Mouse (Mus musculus): ENCODE measurements at regions not wholly inside any gene's neighbourhood (a gene's known extent, or its start where the extent isn't known, plus 50 kb on each side); places are given as distances from the start of the nearest gene placed in this dataset.

GRCm38 (mm10) chr4:27845521-27845920 is 967.4 kb upstream of the Epha7 start:
- no peak overlapping the region for H3K4me3 ChIP-seq (ENCODE audit: low read depth, low read length)
- H3K9ac ChIP-seq (ENCODE audit: low read depth, low read length): no peak overlapping the region
- WGBS (ENCODE audit: insufficient replicate concordance): 69% methylated on average over 5 of the region's 5 CpGs
- H3K9me3 ChIP-seq (replicated peaks; ENCODE audit: control insufficient read depth, low read length): no peaks in the 10 kb centered on the region
- H3K27me3 ChIP-seq (ENCODE audit: control insufficient read depth, insufficient read depth, low read length): no peaks in the 10 kb centered on the region
- H3K4me2 ChIP-seq: no peak overlapping the region
- no peaks in the 10 kb centered on the region for H3K4me1 ChIP-seq (ENCODE audit: control insufficient read depth, insufficient read depth, low read length)
- H3K27ac ChIP-seq (ENCODE audit: low read depth, low read length): no peak overlapping the region
- H3K36me3 ChIP-seq (ENCODE audit: control insufficient read depth, insufficient read depth, low read length): no peaks in the 10 kb centered on the region
- ATAC-seq (replicated peaks; ENCODE audit: insufficient number of reproducible peaks, low FRiP score, low TSS enrichment): no peak

GRCm38 (mm10) chr4:27846106-27846622 is 966.8 kb upstream of the Epha7 start:
- H3K4me3 ChIP-seq (ENCODE audit: low read depth, low read length): no peak overlapping the region
- no peaks in the 10 kb centered on the region for H3K27me3 ChIP-seq (ENCODE audit: control insufficient read depth, insufficient read depth, low read length)
- H3K9me3 ChIP-seq (replicated peaks; ENCODE audit: control insufficient read depth, low read length): no peaks in the 10 kb centered on the region
- H3K27ac ChIP-seq (ENCODE audit: low read depth, low read length): no peak overlapping the region
- H3K4me1 ChIP-seq (ENCODE audit: control insufficient read depth, insufficient read depth, low read length): no peaks in the 10 kb centered on the region
- H3K4me2 ChIP-seq: no peak overlapping the region
- ATAC-seq (replicated peaks; ENCODE audit: insufficient number of reproducible peaks, low FRiP score, low TSS enrichment): no peak
- no peaks in the 10 kb centered on the region for H3K36me3 ChIP-seq (ENCODE audit: control insufficient read depth, insufficient read depth, low read length)
- H3K9ac ChIP-seq (ENCODE audit: low read depth, low read length): no peak overlapping the region
- 92% methylated on average over 5 of the region's 5 CpGs for WGBS (ENCODE audit: insufficient replicate concordance)

GRCm38 (mm10) chr4:27856086-27856485 is 956.8 kb upstream of the Epha7 start:
- Histone ChIP-seq H3K36me3 (ENCODE audit: control insufficient read depth, insufficient read depth, low read length) (no peaks in the 10 kb centered on the region), H3K27me3 (ENCODE audit: control insufficient read depth, insufficient read depth, low read length) (no peaks in the 10 kb centered on the region), H3K27ac (ENCODE audit: low read depth, low read length) (no peak overlapping the region), H3K4me2 (no peak overlapping the region), H3K9me3 (replicated peaks; ENCODE audit: control insufficient read depth, low read length) (no peaks in the 10 kb centered on the region), H3K9ac (ENCODE audit: low read depth, low read length) (no peak overlapping the region), H3K4me1 (ENCODE audit: control insufficient read depth, insufficient read depth, low read length) (no peaks in the 10 kb centered on the region), H3K4me3 (ENCODE audit: low read depth, low read length) (no peak overlapping the region)
- ATAC-seq (replicated peaks; ENCODE audit: insufficient number of reproducible peaks, low FRiP score, low TSS enrichment): no peak
- WGBS (ENCODE audit: insufficient replicate concordance): 76% methylated on average over 2 of the region's 2 CpGs

DNA sequence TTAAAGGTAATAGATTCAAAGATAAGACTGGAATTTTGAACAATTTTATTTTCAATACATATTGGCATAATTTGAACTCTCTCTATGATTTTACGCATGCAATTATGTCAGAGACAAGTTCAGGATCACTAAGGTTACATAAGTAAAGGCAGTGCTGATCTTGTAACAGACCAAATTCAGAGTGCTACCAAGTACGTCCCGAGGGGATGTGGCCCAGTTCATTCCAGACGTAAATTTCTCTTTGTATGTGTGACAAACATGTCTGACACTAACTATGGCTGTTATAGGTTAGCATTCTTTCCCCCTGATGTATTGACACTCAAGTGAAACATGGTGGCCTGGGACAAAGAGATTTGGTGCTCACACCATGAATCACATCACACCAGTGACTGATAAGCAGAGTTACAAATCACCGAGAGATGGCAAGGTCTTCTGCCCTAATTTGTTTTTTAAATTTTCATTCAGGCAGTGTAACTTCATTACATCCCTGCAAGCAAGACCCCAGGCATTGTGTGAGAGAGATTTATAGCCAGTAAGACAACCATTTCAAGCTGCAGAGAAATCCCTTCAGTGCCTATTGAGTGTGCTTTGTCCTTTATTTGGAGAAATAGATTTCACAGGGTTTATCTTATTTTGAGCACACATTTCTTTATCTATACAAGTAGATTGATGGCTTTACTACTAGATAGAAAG is 925.5 kb upstream of the Epha7 start:
- Histone ChIP-seq H3K4me1 (ENCODE audit: control insufficient read depth, insufficient read depth, low read length) (no peaks in the 10 kb centered on the region), H3K4me2 (no peak overlapping the region), H3K9ac (ENCODE audit: low read depth, low read length) (no peak overlapping the region), H3K9me3 (replicated peaks; ENCODE audit: control insufficient read depth, low read length) (no peaks in the 10 kb centered on the region), H3K36me3 (ENCODE audit: control insufficient read depth, insufficient read depth, low read length) (no peaks in the 10 kb centered on the region), H3K27ac (ENCODE audit: low read depth, low read length) (no peak overlapping the region), H3K27me3 (ENCODE audit: control insufficient read depth, insufficient read depth, low read length) (no peaks in the 10 kb centered on the region), H3K4me3 (ENCODE audit: low read depth, low read length) (no peak overlapping the region)
- WGBS (ENCODE audit: insufficient replicate concordance): 82% methylated on average over 5 of the region's 5 CpGs
- ATAC-seq (replicated peaks; ENCODE audit: insufficient number of reproducible peaks, low FRiP score, low TSS enrichment): no peak

- Histone ChIP-seq H3K9me3 (replicated peaks; ENCODE audit: control insufficient read depth, low read length) (no peaks in the 10 kb centered on the region), H3K27me3 (ENCODE audit: control insufficient read depth, insufficient read depth, low read length) (no peaks in the 10 kb centered on the region), H3K36me3 (ENCODE audit: control insufficient read depth, insufficient read depth, low read length) (no peaks in the 10 kb centered on the region), H3K4me2 (no peak overlapping the region), H3K27ac (ENCODE audit: low read depth, low read length) (no peak overlapping the region), H3K4me3 (ENCODE audit: low read depth, low read length) (no peak overlapping the region), H3K4me1 (ENCODE audit: control insufficient read depth, insufficient read depth, low read length) (no peaks in the 10 kb centered on the region), H3K9ac (ENCODE audit: low read depth, low read length) (no peak overlapping the region)
- no peak for ATAC-seq (replicated peaks; ENCODE audit: insufficient number of reproducible peaks, low FRiP score, low TSS enrichment)
- 72% methylated on average over 2 of the region's 2 CpGs for WGBS (ENCODE audit: insufficient replicate concordance)
These were observed 916.5 kb upstream of the Epha7 start for GRCm38 (mm10) chr4:27896396-27896795.

- no peak overlapping the region for H3K9ac ChIP-seq (ENCODE audit: low read depth, low read length)
- no peak for ATAC-seq (replicated peaks; ENCODE audit: insufficient number of reproducible peaks, low FRiP score, low TSS enrichment)
These were observed 867.6 kb upstream of the Epha7 start for GRCm38 (mm10) chr4:27945351-27945750.

DNA sequence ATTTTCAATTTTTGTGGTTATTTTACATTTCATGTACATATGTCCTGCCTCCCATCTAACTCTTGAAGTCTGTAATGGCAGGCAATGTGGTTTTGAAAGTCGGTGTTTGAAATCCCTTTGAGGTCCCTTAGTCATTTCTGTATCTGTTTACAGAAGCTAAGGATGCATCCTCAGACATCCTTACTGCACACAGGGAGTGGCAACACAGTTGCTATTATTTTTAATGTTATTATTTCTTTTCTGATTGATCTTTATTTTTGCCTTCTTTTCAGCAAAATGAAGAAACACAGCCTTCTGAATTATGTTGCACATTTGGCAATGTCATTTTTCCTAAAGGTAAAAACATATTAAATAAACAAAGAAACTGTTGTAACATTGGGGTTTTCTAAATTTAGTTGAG is 867.2 kb upstream of the Epha7 start:
- no peak overlapping the region for H3K4me2 ChIP-seq
- ATAC-seq (replicated peaks; ENCODE audit: insufficient number of reproducible peaks, low FRiP score, low TSS enrichment): no peak

More at GRCm38 (mm10) chr4:27945351-27945750, 867.6 kb upstream of the Epha7 start:
- Histone ChIP-seq H3K36me3 (ENCODE audit: control insufficient read depth, insufficient read depth, low read length) (no peaks in the 10 kb centered on the region), H3K27ac (ENCODE audit: low read depth, low read length) (no peak overlapping the region), H3K4me2 (no peak overlapping the region), H3K27me3 (ENCODE audit: control insufficient read depth, insufficient read depth, low read length) (no peaks in the 10 kb centered on the region), H3K9me3 (replicated peaks; ENCODE audit: control insufficient read depth, low read length) (no peaks in the 10 kb centered on the region), H3K4me3 (ENCODE audit: low read depth, low read length) (no peak overlapping the region), H3K4me1 (ENCODE audit: control insufficient read depth, insufficient read depth, low read length) (no peaks in the 10 kb centered on the region)
- WGBS (ENCODE audit: insufficient replicate concordance): 76% methylated on average over 2 of the region's 2 CpGs

GRCm38 (mm10) chr4:27949970-27950717 is 862.8 kb upstream of the Epha7 start:
- no peak for ATAC-seq (replicated peaks; ENCODE audit: insufficient number of reproducible peaks, low FRiP score, low TSS enrichment)
- H3K4me2 ChIP-seq: no peak overlapping the region
- no peaks in the 10 kb centered on the region for H3K27me3 ChIP-seq (ENCODE audit: control insufficient read depth, insufficient read depth, low read length)
- no peaks in the 10 kb centered on the region for H3K4me1 ChIP-seq (ENCODE audit: control insufficient read depth, insufficient read depth, low read length)
- no peaks in the 10 kb centered on the region for H3K9me3 ChIP-seq (replicated peaks; ENCODE audit: control insufficient read depth, low read length)
- H3K36me3 ChIP-seq (ENCODE audit: control insufficient read depth, insufficient read depth, low read length): no peaks in the 10 kb centered on the region
- 76% methylated on average over 8 of the region's 8 CpGs for WGBS (ENCODE audit: insufficient replicate concordance)
- H3K4me3 ChIP-seq (ENCODE audit: low read depth, low read length): no peak overlapping the region
- H3K9ac ChIP-seq (ENCODE audit: low read depth, low read length): no peak overlapping the region
- no peak overlapping the region for H3K27ac ChIP-seq (ENCODE audit: low read depth, low read length)

More for the DNA sequence above, 867.2 kb upstream of the Epha7 start:
- 72% methylated on average over 1 of the region's 1 CpGs for WGBS (ENCODE audit: insufficient replicate concordance)
- Histone ChIP-seq H3K4me3 (ENCODE audit: low read depth, low read length) (no peak overlapping the region), H3K36me3 (ENCODE audit: control insufficient read depth, insufficient read depth, low read length) (no peaks in the 10 kb centered on the region), H3K4me1 (ENCODE audit: control insufficient read depth, insufficient read depth, low read length) (no peaks in the 10 kb centered on the region), H3K27ac (ENCODE audit: low read depth, low read length) (no peak overlapping the region), H3K27me3 (ENCODE audit: control insufficient read depth, insufficient read depth, low read length) (no peaks in the 10 kb centered on the region), H3K9ac (ENCODE audit: low read depth, low read length) (no peak overlapping the region), H3K9me3 (replicated peaks; ENCODE audit: control insufficient read depth, low read length) (no peaks in the 10 kb centered on the region)

All from heart, embryonic 11.5 days (tissue).